Mouse (Mus musculus): ENCODE results near the gene Elovl2. TPM values are rescaled to one million over a fixed set of nuclear protein-coding genes. Genes with fewer than 3 reads are reported as not detected.

Gene Elovl2
- polyA plus RNA-seq, 2 experiments: 2.3 to 2.5 TPM

- H3K27ac ChIP-seq (replicated peaks; ENCODE audit: low read depth, low read length): no peak overlapping the region
- WGBS: 82% methylated on average over 7 of the region's 7 CpGs
- DNase-seq (ENCODE audit: low spot score) (no peak), ATAC-seq (ENCODE audit: low FRiP score, low read depth) (no peak)
- TF ChIP-seq POLR2A (IDR thresholded peaks at IDR 0.05; ENCODE audit: borderline replicate concordance, extremely low read depth, insufficient read depth, insufficient read length): no peak
- H3K4me3 ChIP-seq (replicated peaks; ENCODE audit: low read length): no peak overlapping the region
- no peaks in the 10 kb centered on the region for H3K4me1 ChIP-seq (ENCODE audit: control insufficient read depth, insufficient read depth, low read length)
- H3K4me2 ChIP-seq (replicated peaks; ENCODE audit: low read depth, low read length, severe bottlenecking): no peak overlapping the region
- no peaks in the 10 kb centered on the region for H3K9me3 ChIP-seq (ENCODE audit: control insufficient read depth, low read length)
- H3K36me3 ChIP-seq (ENCODE audit: control insufficient read depth, insufficient read depth, low read length): no peaks in the 10 kb centered on the region
- H3K9ac ChIP-seq (ENCODE audit: low read depth, low read length, severe bottlenecking): no peak overlapping the region
- no peaks in the 10 kb centered on the region for H3K27me3 ChIP-seq (ENCODE audit: control insufficient read depth, insufficient read depth, low read length)
Observed at GRCm38 (mm10) chr13:41233241-41233640, 13.0 kb upstream of the Elovl2 start.

- Histone ChIP-seq H3K36me3 (ENCODE audit: control insufficient read depth, insufficient read depth, low read length) (no peaks in the 10 kb centered on the region), H3K4me3 (replicated peaks; ENCODE audit: low read length) (no peak overlapping the region), H3K9me3 (ENCODE audit: control insufficient read depth, low read length) (no peaks in the 10 kb centered on the region), H3K4me1 (ENCODE audit: control insufficient read depth, insufficient read depth, low read length) (no peaks in the 10 kb centered on the region), H3K27me3 (ENCODE audit: control insufficient read depth, insufficient read depth, low read length) (no peaks in the 10 kb centered on the region), H3K9ac (ENCODE audit: low read depth, low read length, severe bottlenecking) (no peak overlapping the region), H3K27ac (replicated peaks; ENCODE audit: low read depth, low read length) (no peak overlapping the region), H3K4me2 (replicated peaks; ENCODE audit: low read depth, low read length, severe bottlenecking) (no peak overlapping the region)
- no peak for TF ChIP-seq POLR2A (IDR thresholded peaks at IDR 0.05; ENCODE audit: borderline replicate concordance, extremely low read depth, insufficient read depth, insufficient read length)
- DNase-seq (ENCODE audit: low spot score): no peak
- 88% methylated on average over 15 of the region's 15 CpGs for WGBS
- ATAC-seq (ENCODE audit: low FRiP score, low read depth): no peak
Observed at GRCm38 (mm10) chr13:41232209-41232608, 12.0 kb upstream of the Elovl2 start.

GRCm38 (mm10) chr13:41231389-41231983 is 11.3 kb upstream of the Elovl2 start:
- Histone ChIP-seq H3K4me2 (replicated peaks; ENCODE audit: low read depth, low read length, severe bottlenecking) (no peak overlapping the region), H3K4me3 (replicated peaks; ENCODE audit: low read length) (no peak overlapping the region), H3K27ac (replicated peaks; ENCODE audit: low read depth, low read length) (no peak overlapping the region), H3K9ac (ENCODE audit: low read depth, low read length, severe bottlenecking) (no peak overlapping the region), H3K4me1 (ENCODE audit: control insufficient read depth, insufficient read depth, low read length) (no peaks in the 10 kb centered on the region), H3K36me3 (ENCODE audit: control insufficient read depth, insufficient read depth, low read length) (no peaks in the 10 kb centered on the region), H3K27me3 (ENCODE audit: control insufficient read depth, insufficient read depth, low read length) (no peaks in the 10 kb centered on the region), H3K9me3 (ENCODE audit: control insufficient read depth, low read length) (no peaks in the 10 kb centered on the region)
- TF ChIP-seq POLR2A (IDR thresholded peaks at IDR 0.05; ENCODE audit: borderline replicate concordance, extremely low read depth, insufficient read depth, insufficient read length): no peak
- ATAC-seq (ENCODE audit: low FRiP score, low read depth) (no peak), DNase-seq (ENCODE audit: low spot score) (no peak)
- 88% methylated on average over 12 of the region's 12 CpGs for WGBS

DNA sequence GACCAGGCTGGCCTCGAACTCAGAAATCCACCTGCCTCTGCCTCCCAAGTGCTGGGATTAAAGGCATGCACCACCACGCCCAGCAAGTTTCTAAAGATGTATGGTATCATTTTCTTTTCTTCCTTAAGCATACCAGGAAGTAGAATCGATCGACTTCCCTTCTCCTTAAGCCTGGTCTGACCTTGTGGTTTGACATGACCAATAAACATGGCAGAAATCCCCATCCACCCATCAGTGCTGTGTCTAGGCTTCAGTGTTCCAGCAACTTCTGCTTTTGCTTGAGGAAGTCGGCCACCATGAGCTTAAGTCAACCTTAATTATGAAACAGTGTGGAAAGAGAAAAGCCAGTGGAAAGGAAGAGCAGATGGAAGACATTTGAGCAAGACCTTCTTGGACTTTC is 10.1 kb upstream of the Elovl2 start:
- no peaks in the 10 kb centered on the region for H3K27me3 ChIP-seq (ENCODE audit: control insufficient read depth, insufficient read depth, low read length)

DNA sequence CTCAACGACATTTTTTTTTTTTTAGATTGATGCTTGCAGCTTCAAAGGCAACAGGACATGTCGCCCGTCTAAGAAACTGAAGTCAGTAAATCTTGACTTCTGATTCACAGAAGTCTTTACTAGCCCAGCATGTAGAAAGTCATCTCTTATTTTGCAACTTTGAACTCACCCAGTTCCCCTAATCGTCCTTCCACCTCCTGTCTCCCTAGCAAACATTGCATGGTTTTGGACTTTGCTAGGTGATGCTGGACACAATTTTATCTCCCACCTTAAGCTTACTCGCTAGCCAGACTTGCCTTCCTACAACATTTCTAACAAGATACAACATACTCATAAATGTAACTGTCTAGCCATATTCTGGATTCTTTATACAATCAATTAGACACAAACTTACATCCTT is 7.9 kb upstream of the Elovl2 start:
- H3K27me3 ChIP-seq (ENCODE audit: control insufficient read depth, insufficient read depth, low read length): no peaks in the 10 kb centered on the region
- H3K9ac ChIP-seq (ENCODE audit: low read depth, low read length, severe bottlenecking): no peak overlapping the region
- no peak overlapping the region for H3K4me2 ChIP-seq (replicated peaks; ENCODE audit: low read depth, low read length, severe bottlenecking)
- no peak for DNase-seq (ENCODE audit: low spot score)
- no peak for ATAC-seq (ENCODE audit: low FRiP score, low read depth)
- H3K4me3 ChIP-seq (replicated peaks; ENCODE audit: low read length): no peak overlapping the region
- no peaks in the 10 kb centered on the region for H3K9me3 ChIP-seq (ENCODE audit: control insufficient read depth, low read length)
- whole genome bisulfite sequencing: 85% methylated on average over 5 of the region's 5 CpGs
- no peak for TF ChIP-seq POLR2A (IDR thresholded peaks at IDR 0.05; ENCODE audit: borderline replicate concordance, extremely low read depth, insufficient read depth, insufficient read length)
- H3K27ac ChIP-seq (replicated peaks; ENCODE audit: low read depth, low read length): no peak overlapping the region
- no peaks in the 10 kb centered on the region for H3K4me1 ChIP-seq (ENCODE audit: control insufficient read depth, insufficient read depth, low read length)
- H3K36me3 ChIP-seq (ENCODE audit: control insufficient read depth, insufficient read depth, low read length): no peaks in the 10 kb centered on the region

More for the DNA sequence above, 10.1 kb upstream of the Elovl2 start:
- Histone ChIP-seq H3K36me3 (ENCODE audit: control insufficient read depth, insufficient read depth, low read length) (no peaks in the 10 kb centered on the region), H3K9ac (ENCODE audit: low read depth, low read length, severe bottlenecking) (no peak overlapping the region), H3K9me3 (ENCODE audit: control insufficient read depth, low read length) (no peaks in the 10 kb centered on the region), H3K4me2 (replicated peaks; ENCODE audit: low read depth, low read length, severe bottlenecking) (no peak overlapping the region), H3K27ac (replicated peaks; ENCODE audit: low read depth, low read length) (no peak overlapping the region), H3K4me3 (replicated peaks; ENCODE audit: low read length) (no peak overlapping the region), H3K4me1 (ENCODE audit: control insufficient read depth, insufficient read depth, low read length) (no peaks in the 10 kb centered on the region)
- no peak for TF ChIP-seq POLR2A (IDR thresholded peaks at IDR 0.05; ENCODE audit: borderline replicate concordance, extremely low read depth, insufficient read depth, insufficient read length)
- ATAC-seq (ENCODE audit: low FRiP score, low read depth) (no peak), DNase-seq (ENCODE audit: low spot score) (no peak)
- 86% methylated on average over 5 of the region's 5 CpGs for WGBS

Measured in limb, embryonic 14.5 days (tissue).